Mouse (Mus musculus) kidney, adult 11 months (tissue): ENCODE results near the gene Cox19.

ENCODE experiments used
- DNase-seq: peaks from one replicate; pipeline ENCODE4 v3.0.0; 2022

Gene Cox19

GRCm38 (mm10) chr5:139381586-139382513 is 30.6 kb upstream of the Cox19 start:
- peak; percentile 56 for DNase-seq

- peak; percentile 97 for DNase-seq
Measured at GRCm38 (mm10) chr5:139380385-139381248, 29.4 kb upstream of the Cox19 start.

- no peak for DNase-seq
Measured at GRCm38 (mm10) chr5:139379771-139380384, 28.7 kb upstream of the Cox19 start.

GRCm38 (mm10) chr5:139378986-139379629 is 27.9 kb upstream of the Cox19 start:
- peak; percentile 97 for DNase-seq

- DNase-seq, result no peak
Measured at GRCm38 (mm10) chr5:139378271-139378556, 27.0 kb upstream of the Cox19 start.

- peak; percentile 85 for DNase-seq
Measured at GRCm38 (mm10) chr5:139377468-139378270, 26.5 kb upstream of the Cox19 start, which contains the start of gene Gpr146. TSS of gene Gpr146 (plus strand) at chr5:139377697.

GRCm38 (mm10) chr5:139374841-139375240 is 23.6 kb upstream of the Cox19 start:
- DNase-seq, result no peak

GRCm38 (mm10) chr5:139373889-139374444 is 22.7 kb upstream of the Cox19 start:
- peak; percentile 65 for DNase-seq

- peak; percentile 57 for DNase-seq
Measured at GRCm38 (mm10) chr5:139373126-139373525, 21.9 kb upstream of the Cox19 start.

- DNase-seq, result peak; percentile 94
Measured at GRCm38 (mm10) chr5:139371631-139372401, 20.6 kb upstream of the Cox19 start.

GRCm38 (mm10) chr5:139371118-139371517 is 19.9 kb upstream of the Cox19 start:
- no peak for DNase-seq

- DNase-seq, result peak; percentile 22
Measured at GRCm38 (mm10) chr5:139370336-139370735, 19.1 kb upstream of the Cox19 start.

GRCm38 (mm10) chr5:139368638-139369320 is 17.6 kb upstream of the Cox19 start:
- peak; percentile 88 for DNase-seq

GRCm38 (mm10) chr5:139367884-139368458 is 16.8 kb upstream of the Cox19 start:
- peak; percentile 21 for DNase-seq

- peak; percentile 15 for DNase-seq
Measured at GRCm38 (mm10) chr5:139366484-139366883, 15.3 kb upstream of the Cox19 start.

- DNase-seq, result peak; percentile 45
Measured at GRCm38 (mm10) chr5:139365827-139366226, 14.6 kb upstream of the Cox19 start.

GRCm38 (mm10) chr5:139364911-139365571 is 13.8 kb upstream of the Cox19 start:
- DNase-seq, result no peak

GRCm38 (mm10) chr5:139364260-139364910 is 13.2 kb upstream of the Cox19 start:
- peak; percentile 88 for DNase-seq

GRCm38 (mm10) chr5:139363858-139364257 is 12.6 kb upstream of the Cox19 start:
- DNase-seq, result no peak
